Mouse (Mus musculus): Measurements from ENCODE around the gene Zbtb43. TPM values are rescaled to one million over a fixed set of nuclear protein-coding genes. Genes with fewer than 3 reads are reported as not detected.

The Zbtb43 gene
- polyA plus RNA-seq, 1 experiment from 2014 or later = 21.8 TPM

- Histone ChIP-seq H3K4me1 (peaks cover 6% of the 10 kb centered on the region; the same call in 1 of the 2 replicates), H3K4me2 (replicated peaks) (no peak overlapping the region), H3K9me3 (no peaks in the 10 kb centered on the region), H3K36me3 (no peaks in the 10 kb centered on the region), H3K27ac (no peak overlapping the region), H3K4me3 (no peak overlapping the region), H3K27me3 (no peaks in the 10 kb centered on the region), H3K9ac (no peak overlapping the region)
- no peak for ATAC-seq (ENCODE audit: insufficient number of reproducible peaks, insufficient read depth, low FRiP score, low TSS enrichment)
Measured at GRCm38 (mm10) chr2:33475961-33476360, 7.6 kb upstream of the Zbtb43 start.

- H3K4me3 ChIP-seq = peak overlapping the region; percentile 97
- peaks cover 11% of the 10 kb centered on the region for H3K4me1 ChIP-seq
- peak overlapping the region; percentile 91 for H3K9ac ChIP-seq
- 6% methylated on average over 56 of the region's 57 CpGs for WGBS
- no peak for ATAC-seq (ENCODE audit: insufficient number of reproducible peaks, insufficient read depth, low FRiP score, low TSS enrichment)
- H3K36me3 ChIP-seq = peaks cover 7% of the 10 kb centered on the region
- no peak overlapping the region for H3K27ac ChIP-seq
- no peaks in the 10 kb centered on the region for H3K9me3 ChIP-seq
- peak overlapping the region; percentile 92 for H3K4me2 ChIP-seq (replicated peaks)
- H3K27me3 ChIP-seq = no peaks in the 10 kb centered on the region
Measured at GRCm38 (mm10) chr2:33467546-33468465, 553 bp downstream of the Zbtb43 start.

- H3K4me2 ChIP-seq (replicated peaks) = no peak overlapping the region
- peaks cover 11% of the 10 kb centered on the region for H3K4me1 ChIP-seq
- no peaks in the 10 kb centered on the region for H3K27me3 ChIP-seq
- H3K4me3 ChIP-seq = no peak overlapping the region
- no peaks in the 10 kb centered on the region for H3K9me3 ChIP-seq
- no peak overlapping the region for H3K9ac ChIP-seq
- no peak for ATAC-seq (ENCODE audit: insufficient number of reproducible peaks, insufficient read depth, low FRiP score, low TSS enrichment)
- no peak overlapping the region for H3K27ac ChIP-seq
- WGBS = 66% methylated on average over 4 of the region's 4 CpGs
- peaks cover 21% of the 10 kb centered on the region for H3K36me3 ChIP-seq
Measured at GRCm38 (mm10) chr2:33465966-33466365, 2.4 kb downstream of the Zbtb43 start.

GRCm38 (mm10) chr2:33465215-33465614 lies 3.1 kb downstream of the Zbtb43 start:
- H3K4me3 ChIP-seq = no peak overlapping the region
- WGBS = 64% methylated on average over 5 of the region's 5 CpGs
- H3K27me3 ChIP-seq = no peaks in the 10 kb centered on the region
- no peak overlapping the region for H3K27ac ChIP-seq
- peaks cover 11% of the 10 kb centered on the region for H3K4me1 ChIP-seq
- no peak overlapping the region for H3K9ac ChIP-seq
- H3K9me3 ChIP-seq = no peaks in the 10 kb centered on the region
- ATAC-seq (ENCODE audit: insufficient number of reproducible peaks, insufficient read depth, low FRiP score, low TSS enrichment) = no peak
- peaks cover 26% of the 10 kb centered on the region for H3K36me3 ChIP-seq
- no peak overlapping the region for H3K4me2 ChIP-seq (replicated peaks)

GRCm38 (mm10) chr2:33462066-33462465 lies 6.3 kb downstream of the Zbtb43 start:
- peaks cover 4% of the 10 kb centered on the region for H3K4me1 ChIP-seq
- no peak overlapping the region for H3K9ac ChIP-seq
- 87% methylated on average over 7 of the region's 7 CpGs for WGBS
- no peak overlapping the region for H3K27ac ChIP-seq
- H3K4me3 ChIP-seq = no peak overlapping the region
- no peaks in the 10 kb centered on the region for H3K9me3 ChIP-seq
- H3K36me3 ChIP-seq = peaks cover 41% of the 10 kb centered on the region
- H3K27me3 ChIP-seq = no peaks in the 10 kb centered on the region
- ATAC-seq (ENCODE audit: insufficient number of reproducible peaks, insufficient read depth, low FRiP score, low TSS enrichment) = no peak
- no peak overlapping the region for H3K4me2 ChIP-seq (replicated peaks)

- no peaks in the 10 kb centered on the region for H3K9me3 ChIP-seq
- no peaks in the 10 kb centered on the region for H3K4me1 ChIP-seq
- H3K27me3 ChIP-seq = no peaks in the 10 kb centered on the region
- WGBS = 92% methylated on average over 1 of the region's 1 CpGs
- ATAC-seq (ENCODE audit: insufficient number of reproducible peaks, insufficient read depth, low FRiP score, low TSS enrichment) = no peak
- no peak overlapping the region for H3K27ac ChIP-seq
- H3K36me3 ChIP-seq = peaks cover 41% of the 10 kb centered on the region
- no peak overlapping the region for H3K4me3 ChIP-seq
- H3K9ac ChIP-seq = no peak overlapping the region
- H3K4me2 ChIP-seq (replicated peaks) = no peak overlapping the region
Measured at GRCm38 (mm10) chr2:33461066-33461465, 7.3 kb downstream of the Zbtb43 start.

GRCm38 (mm10) chr2:33459660-33460059 lies 8.7 kb downstream of the Zbtb43 start:
- Histone ChIP-seq H3K4me3 (no peak overlapping the region), H3K27me3 (no peaks in the 10 kb centered on the region), H3K9ac (no peak overlapping the region), H3K36me3 (peaks cover 50% of the 10 kb centered on the region), H3K27ac (no peak overlapping the region), H3K4me1 (no peaks in the 10 kb centered on the region), H3K9me3 (no peaks in the 10 kb centered on the region), H3K4me2 (replicated peaks) (no peak overlapping the region)
- WGBS = 73% methylated on average over 4 of the region's 4 CpGs
- no peak for ATAC-seq (ENCODE audit: insufficient number of reproducible peaks, insufficient read depth, low FRiP score, low TSS enrichment)

- Histone ChIP-seq H3K4me3 (no peak overlapping the region), H3K4me2 (replicated peaks) (no peak overlapping the region), H3K9ac (no peak overlapping the region), H3K4me1 (no peaks in the 10 kb centered on the region), H3K27ac (no peak overlapping the region), H3K36me3 (peaks cover 61% of the 10 kb centered on the region), H3K9me3 (no peaks in the 10 kb centered on the region), H3K27me3 (no peaks in the 10 kb centered on the region)
- WGBS = 82% methylated on average over 3 of the region's 3 CpGs
- no peak for ATAC-seq (ENCODE audit: insufficient number of reproducible peaks, insufficient read depth, low FRiP score, low TSS enrichment)
Measured at GRCm38 (mm10) chr2:33456696-33457095, 11.7 kb downstream of the Zbtb43 start.

- H3K4me1 ChIP-seq = no peaks in the 10 kb centered on the region
- 94% methylated on average over 5 of the region's 5 CpGs for WGBS
- H3K9ac ChIP-seq = no peak overlapping the region
- H3K9me3 ChIP-seq = no peaks in the 10 kb centered on the region
- no peak for ATAC-seq (ENCODE audit: insufficient number of reproducible peaks, insufficient read depth, low FRiP score, low TSS enrichment)
- H3K4me2 ChIP-seq (replicated peaks) = no peak overlapping the region
- peaks cover 64% of the 10 kb centered on the region for H3K36me3 ChIP-seq
- H3K4me3 ChIP-seq = no peak overlapping the region
- H3K27me3 ChIP-seq = no peaks in the 10 kb centered on the region
- no peak overlapping the region for H3K27ac ChIP-seq
Measured at GRCm38 (mm10) chr2:33456242-33456641, 12.1 kb downstream of the Zbtb43 start.

GRCm38 (mm10) chr2:33455350-33455749 lies 13.0 kb downstream of the Zbtb43 start:
- 78% methylated on average over 3 of the region's 3 CpGs for WGBS
- Histone ChIP-seq H3K4me2 (replicated peaks) (no peak overlapping the region), H3K9me3 (no peaks in the 10 kb centered on the region), H3K9ac (no peak overlapping the region), H3K27ac (no peak overlapping the region), H3K36me3 (peaks cover 64% of the 10 kb centered on the region), H3K4me3 (no peak overlapping the region), H3K4me1 (no peaks in the 10 kb centered on the region), H3K27me3 (no peaks in the 10 kb centered on the region)
- no peak for ATAC-seq (ENCODE audit: insufficient number of reproducible peaks, insufficient read depth, low FRiP score, low TSS enrichment)

GRCm38 (mm10) chr2:33454816-33455215 lies 13.5 kb downstream of the Zbtb43 start:
- H3K4me3 ChIP-seq = no peak overlapping the region
- no peaks in the 10 kb centered on the region for H3K27me3 ChIP-seq
- H3K27ac ChIP-seq = no peak overlapping the region
- H3K9me3 ChIP-seq = no peaks in the 10 kb centered on the region
- H3K4me1 ChIP-seq = no peaks in the 10 kb centered on the region
- 86% methylated on average over 8 of the region's 8 CpGs for WGBS
- ATAC-seq (ENCODE audit: insufficient number of reproducible peaks, insufficient read depth, low FRiP score, low TSS enrichment) = no peak
- H3K36me3 ChIP-seq = peaks cover 62% of the 10 kb centered on the region
- H3K4me2 ChIP-seq (replicated peaks) = no peak overlapping the region
- no peak overlapping the region for H3K9ac ChIP-seq

GRCm38 (mm10) chr2:33453476-33453875 lies 14.9 kb downstream of the Zbtb43 start:
- no peak overlapping the region for H3K27ac ChIP-seq
- H3K27me3 ChIP-seq = no peaks in the 10 kb centered on the region
- no peaks in the 10 kb centered on the region for H3K9me3 ChIP-seq
- peaks cover 65% of the 10 kb centered on the region for H3K36me3 ChIP-seq
- ATAC-seq (ENCODE audit: insufficient number of reproducible peaks, insufficient read depth, low FRiP score, low TSS enrichment) = no peak
- no peak overlapping the region for H3K4me2 ChIP-seq (replicated peaks)
- no peak overlapping the region for H3K4me3 ChIP-seq
- no peaks in the 10 kb centered on the region for H3K4me1 ChIP-seq
- 92% methylated on average over 3 of the region's 3 CpGs for WGBS
- H3K9ac ChIP-seq = no peak overlapping the region
